Mouse (Mus musculus) ES-E14 (cell line): Measurements from ENCODE around the gene Prss8. TPM values are rescaled to one million over a fixed set of nuclear protein-coding genes. Genes with fewer than 3 reads are reported as not detected.

Source experiments
- DNase-seq: peaks from one replicate; pipeline ENCODE4 v3.0.0-alpha.2; 2013; ENCODE audit warnings: low read depth, low spot score
- H3K27ac ChIP-seq: 2 replicates; pipeline ENCODE4 v1.5.1; 2012; ENCODE audit warnings: low read depth, mild to moderate bottlenecking, low read length, moderate library complexity, mixed read lengths; ENCODE audit not compliant: poor library complexity, insufficient read depth, severe bottlenecking
- H3K36me3 ChIP-seq: 2 replicates; pipeline ENCODE4 v1.6.1; 2012; ENCODE audit warnings: mild to moderate bottlenecking, low read length, moderate library complexity, mixed read lengths; ENCODE audit not compliant: control insufficient read depth, poor library complexity, insufficient read depth, severe bottlenecking
- H3K4me1 ChIP-seq, 2 experiments: fragments of 150-350 bp in 1 of 2; sonication (generic) in 1 of 2; 2 replicates each; pipeline ENCODE4 v1.6.1; 2012; ENCODE audit warnings: low read length in 2 of 2, mild to moderate bottlenecking in 1 of 2, mixed read lengths in 1 of 2; ENCODE audit not compliant: control insufficient read depth in 2 of 2, insufficient read depth in 2 of 2, poor library complexity in 1 of 2
- H3K4me3 ChIP-seq, 2 experiments: fragments of 150-350 bp in 1 of 2; sonication (generic) in 1 of 2; 2 replicates each; pipeline ENCODE4 v1.5.1; 2012; ENCODE audit warnings: low read length in 2 of 2, low read depth in 1 of 2, mild to moderate bottlenecking in 1 of 2, mixed read lengths in 1 of 2; ENCODE audit not compliant: insufficient read depth in 1 of 2, poor library complexity in 1 of 2, severe bottlenecking in 1 of 2
- H3K9ac ChIP-seq: 2 replicates; pipeline ENCODE4 v1.6.1; 2012; ENCODE audit warnings: low read depth, mild to moderate bottlenecking, low read length, mixed read lengths; ENCODE audit not compliant: poor library complexity, insufficient read depth, severe bottlenecking
- H3K9me3 ChIP-seq: fragments of 150-350 bp; sonication (generic); 2 replicates; pipeline ENCODE4 v1.6.1; 2012; ENCODE audit warnings: low read depth, mild to moderate bottlenecking, low read length; ENCODE audit not compliant: control insufficient read depth, insufficient read depth
- CHD2 ChIP-seq: IDR thresholded peaks from 2 replicates; pipeline ENCODE4 v1.6.1; 2014; ENCODE audit warnings: mild to moderate bottlenecking, low read depth, low read length, inconsistent platforms
- HCFC1 ChIP-seq: IDR thresholded peaks from 2 replicates; pipeline ENCODE4 v1.6.1; 2012; ENCODE audit warnings: low read length, inconsistent platforms, borderline replicate concordance; ENCODE audit not compliant: insufficient read depth
- MAFK ChIP-seq: IDR thresholded peaks from 2 replicates; pipeline ENCODE4 v1.6.1; 2014; ENCODE audit warnings: mild to moderate bottlenecking, low read depth, low read length, inconsistent platforms; ENCODE audit not compliant: insufficient read depth
- ZC3H11A ChIP-seq: IDR thresholded peaks from 2 replicates; pipeline ENCODE4 v1.6.1; 2012; ENCODE audit warnings: low read depth, mild to moderate bottlenecking, inconsistent platforms, low read length, borderline replicate concordance
- ZNF384 ChIP-seq: IDR thresholded peaks from 2 replicates; pipeline ENCODE4 v1.6.1; 2012; ENCODE audit warnings: low read depth, low read length, inconsistent platforms
- in situ Hi-C, 2 experiments: fragments of 600-800 bp; cut with MboI; formaldehyde crosslinking; loops; one replicate each; pipeline ENCODE4 v1.15.1; 2025; ENCODE audit warnings: low sequenced_read_pairs in 2 of 2, inconsistent platforms in 1 of 2; ENCODE audit not compliant: unreplicated experiment in 2 of 2
- total RNA-seq: library from RNA; depleted of rRNA; stranded (reverse); fragments of 300-350 nt; gene quantifications from 2 replicates; pipeline ENCODE4 v1.2.3, GENCODE M21; 2012

The Prss8 gene
- total RNA-seq, 1 experiment: 11.3 TPM

DNA sequence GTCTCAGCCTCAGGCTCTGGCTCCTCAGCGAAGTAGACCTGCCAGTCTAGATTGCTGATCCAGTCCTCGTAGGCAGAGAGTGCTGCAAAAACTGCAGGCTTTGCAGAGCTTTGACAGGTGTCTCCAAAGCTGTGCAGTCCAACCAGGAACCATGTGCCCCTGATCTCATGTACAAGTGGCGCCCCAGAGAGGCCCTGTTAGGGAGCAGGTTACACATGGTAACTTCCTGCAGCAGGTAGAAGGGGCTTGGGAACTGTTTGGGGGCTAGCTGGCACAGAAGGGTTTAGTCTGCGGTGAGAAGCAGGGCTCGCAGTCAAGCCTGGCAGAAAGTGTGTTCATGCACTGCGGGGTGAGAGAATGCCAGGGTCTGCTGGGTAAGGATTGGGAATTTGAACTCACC lies 43.4 kb downstream of the Prss8 start:
- TF ChIP-seq ZC3H11A: no peak
- no peak for TF ChIP-seq HCFC1
- TF ChIP-seq CHD2: no peak
- no peak for TF ChIP-seq MAFK
- no peak for TF ChIP-seq ZNF384
- no peak overlapping the region for H3K4me3 ChIP-seq
- in situ Hi-C loops: no loop called here
- peaks cover 0 to 7% of the 10 kb centered on the region in 2 experiments; a peak in 1 of 4 replicates for H3K4me1 ChIP-seq
- H3K27ac ChIP-seq: no peak overlapping the region
- H3K36me3 ChIP-seq: peaks cover 55% of the 10 kb centered on the region
- H3K9me3 ChIP-seq: no peaks in the 10 kb centered on the region
- H3K9ac ChIP-seq: no peak overlapping the region
- no peak for DNase-seq

DNA sequence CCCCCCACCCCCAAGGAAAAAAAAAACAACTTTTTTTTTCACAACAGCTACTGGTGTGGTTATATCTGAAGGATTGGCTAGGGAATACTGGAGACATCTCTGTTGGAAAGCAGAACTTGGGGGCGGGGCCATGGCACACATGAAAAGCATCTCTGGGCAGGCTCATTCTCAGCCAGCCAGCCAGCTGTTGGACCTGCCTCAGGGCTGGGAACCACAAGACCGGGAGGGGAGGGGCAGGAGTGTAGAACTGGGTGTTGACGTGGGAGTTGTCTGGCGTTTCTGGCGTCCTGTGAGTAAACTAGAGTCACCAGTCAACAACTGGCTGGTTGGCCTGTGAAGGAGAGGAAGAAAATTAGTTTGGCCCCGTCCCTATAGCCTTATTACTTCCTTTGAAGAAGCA lies 44.0 kb downstream of the Prss8 start:
- in situ Hi-C loops: no loop called here
- no peak for DNase-seq
- peaks cover 61% of the 10 kb centered on the region for H3K36me3 ChIP-seq

DNA sequence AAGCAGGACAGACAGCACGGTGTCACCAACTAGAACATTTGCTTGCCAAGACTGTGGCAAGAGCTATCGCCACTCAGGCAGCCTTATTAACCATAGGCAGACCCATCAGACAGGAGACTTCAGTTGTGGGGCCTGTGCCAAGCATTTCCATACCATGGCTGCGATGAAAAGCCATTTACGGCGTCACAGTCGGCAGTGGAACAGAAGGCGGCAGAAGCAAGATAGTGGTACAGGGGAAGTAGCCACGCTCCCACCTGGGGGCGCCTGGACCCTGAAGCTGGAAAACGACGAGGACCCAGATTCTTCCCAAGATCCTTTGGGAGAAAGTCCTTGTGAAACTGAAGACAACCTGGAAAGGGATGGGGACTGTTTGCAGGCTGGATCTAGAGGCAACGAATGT lies 49.5 kb downstream of the Prss8 start:
- peaks cover 66% of the 10 kb centered on the region for H3K36me3 ChIP-seq
- in situ Hi-C loops: no loop called here
- DNase-seq: no peak
- peaks cover 0 to 2% of the 10 kb centered on the region in 2 experiments; a peak in 1 of 4 replicates for H3K4me1 ChIP-seq
- H3K9ac ChIP-seq: no peak overlapping the region
- TF ChIP-seq CHD2 (no peak), ZC3H11A (no peak), HCFC1 (no peak), ZNF384 (no peak), MAFK (no peak)
- H3K27ac ChIP-seq: no peak overlapping the region
- H3K4me3 ChIP-seq: no peak overlapping the region
- H3K9me3 ChIP-seq: no peaks in the 10 kb centered on the region

More for the DNA sequence above, 44.0 kb downstream of the Prss8 start:
- TF ChIP-seq ZNF384 (no peak), HCFC1 (no peak), ZC3H11A (no peak), CHD2 (no peak), MAFK (no peak)
- H3K27ac ChIP-seq: no peak overlapping the region
- H3K9me3 ChIP-seq: no peaks in the 10 kb centered on the region
- H3K4me1 ChIP-seq: peaks cover 0 to 7% of the 10 kb centered on the region in 2 experiments; a peak in 1 of 4 replicates
- no peak overlapping the region for H3K9ac ChIP-seq
- no peak overlapping the region for H3K4me3 ChIP-seq

DNA sequence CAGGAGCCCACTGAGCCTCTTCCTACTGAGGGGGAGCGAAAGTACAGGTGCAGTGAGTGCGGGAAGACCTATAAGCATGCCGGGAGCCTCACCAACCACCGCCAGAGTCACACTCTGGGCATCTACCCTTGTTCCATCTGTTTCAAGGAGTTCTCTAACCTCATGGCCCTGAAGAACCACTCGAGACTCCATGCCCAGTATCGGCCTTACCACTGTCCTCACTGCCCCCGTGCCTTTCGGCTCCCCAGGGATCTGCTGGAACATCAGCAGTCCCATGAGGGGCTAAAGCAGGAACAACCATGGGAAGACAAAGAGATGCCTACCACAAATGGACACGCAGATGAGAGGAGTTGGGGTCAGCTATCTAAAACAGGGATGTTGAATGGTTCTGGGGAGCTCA lies 50.6 kb downstream of the Prss8 start:
- no peak overlapping the region for H3K4me3 ChIP-seq
- peaks cover 0 to 2% of the 10 kb centered on the region in 2 experiments; a peak in 1 of 4 replicates for H3K4me1 ChIP-seq
- no peaks in the 10 kb centered on the region for H3K9me3 ChIP-seq
- peaks cover 57% of the 10 kb centered on the region for H3K36me3 ChIP-seq
- H3K9ac ChIP-seq: no peak overlapping the region
- no peak overlapping the region for H3K27ac ChIP-seq
- in situ Hi-C loops: no loop called here
- DNase-seq: no peak
- no peak for TF ChIP-seq ZC3H11A
- TF ChIP-seq CHD2: no peak
- no peak for TF ChIP-seq HCFC1
- TF ChIP-seq MAFK: no peak
- no peak for TF ChIP-seq ZNF384
